26 mouse cellular contexts compared by ENCODE assay signal in genomic region chr11:58929641-58930040, GRCm38 (mm10). TPM values are rescaled to one million over a fixed set of nuclear protein-coding genes. Genes with fewer than 3 reads are reported as not detected.
DNase-seq lines count a peak whose midpoint lies in the region; ATAC-seq and TF ChIP-seq lines count a peak whose summit lies in the region.
"Had no signal": no experiment of that assay in that cellular context is flagged by ENCODE, and none has a peak within 500 bp of the region (broad histone marks: within the 10 kb centered on the region; RNA-seq: fewer than 3 reads in every experiment).

No protein-coding gene starts in this region.

- no peak for ATAC-seq in heart, embryonic 11.5 days (replicated peaks; ENCODE audit: insufficient number of reproducible peaks, low FRiP score, low TSS enrichment)
- no peak for ATAC-seq in lung, embryonic 14.5 days (ENCODE audit: insufficient read depth)
- ATAC-seq in liver, postnatal 0 days: no peak
- ATAC-seq: midbrain, embryonic 15.5 days had no signal

- no peak for TF ChIP-seq CTCF in lung, embryonic 14.5 days (IDR thresholded peaks at IDR 0.05; ENCODE audit: low read depth)
- TF ChIP-seq CTCF in liver, postnatal 0 days (IDR thresholded peaks at IDR 0.05; ENCODE audit: low read depth): no peak

- H3K4me3 ChIP-seq in heart, embryonic 11.5 days (ENCODE audit: low read depth, low read length): no peak overlapping the region
- H3K4me3 ChIP-seq in lung, embryonic 14.5 days (ENCODE audit: low read depth, low read length): no peak overlapping the region
- no peak overlapping the region for H3K4me3 ChIP-seq in liver, postnatal 0 days (ENCODE audit: low read depth, low read length)
- H3K4me3 ChIP-seq: heart, adult 2 months; hindbrain, embryonic 10.5 days; layer of hippocampus, adult 2 months; limb, embryonic 15.5 days; megakaryocyte, embryonic 14.5 days; midbrain, embryonic 15.5 days; myocyte; stomach, embryonic 15.5 days had no signal

- no peak for DNase-seq in heart, adult 9 months (ENCODE audit: low spot score in 2 of 2)
- DNase-seq in lung, embryonic 14.5 days: no peak
- no peak for DNase-seq in lung, postnatal 4 days
- peak; percentile 60 to 68 for DNase-seq in kidney, postnatal 36 days
- no peak for DNase-seq in liver, postnatal 0 days
- no peak for DNase-seq in spleen, postnatal 36 days (ENCODE audit: low spot score in 2 of 2)
- no peak for DNase-seq in left cerebral cortex, postnatal 25 days (ENCODE audit: low spot score in 2 of 2)
- DNase-seq: adrenal gland, postnatal 36 days; cerebellum, adult 8-10 months; gastrocnemius, postnatal 10 days; heart, adult 2 months; lung, postnatal 14 days; right cerebral cortex, postnatal 25 days; thymus, adult 2 months had no signal

- H3K4me1 ChIP-seq in heart, embryonic 11.5 days (ENCODE audit: control insufficient read depth, insufficient read depth, low read length): no peaks in the 10 kb centered on the region
- no peaks in the 10 kb centered on the region for H3K4me1 ChIP-seq in lung, embryonic 14.5 days (ENCODE audit: insufficient read depth)
- peaks cover 27% of the 10 kb centered on the region for H3K4me1 ChIP-seq in liver, postnatal 0 days (ENCODE audit: insufficient read depth)

- 0 out of 2 replicates have a peak overlapping the region, but pooled peaks have one; percentile 25 for H3K9ac ChIP-seq in heart, embryonic 11.5 days (ENCODE audit: low read depth, low read length)
- H3K9ac ChIP-seq in lung, embryonic 14.5 days: no peak overlapping the region
- 0 out of 2 replicates have a peak overlapping the region, but pooled peaks have one; percentile 23 for H3K9ac ChIP-seq in liver, postnatal 0 days (replicated peaks)
- H3K9ac ChIP-seq: limb, embryonic 15.5 days; midbrain, embryonic 15.5 days; stomach, embryonic 15.5 days had no signal

- no peak overlapping the region for H3K4me2 ChIP-seq in heart, embryonic 11.5 days
- no peak overlapping the region for H3K4me2 ChIP-seq in lung, embryonic 14.5 days
- no peak overlapping the region for H3K4me2 ChIP-seq in liver, postnatal 0 days (ENCODE audit: low read depth, low read length)
- H3K4me2 ChIP-seq: limb, embryonic 15.5 days; midbrain, embryonic 15.5 days; stomach, embryonic 15.5 days had no signal

- intact Hi-C loops in left cerebral cortex, postnatal 25 days (cut with DNase I): no loop called here

- H3K27me3 ChIP-seq in heart, embryonic 11.5 days (ENCODE audit: control insufficient read depth, insufficient read depth, low read length): no peaks in the 10 kb centered on the region
- no peaks in the 10 kb centered on the region for H3K27me3 ChIP-seq in lung, embryonic 14.5 days (ENCODE audit: insufficient read depth, low read length)
- H3K27me3 ChIP-seq in liver, postnatal 0 days (ENCODE audit: insufficient read depth, low read length): no peaks in the 10 kb centered on the region
- H3K27me3 ChIP-seq: limb, embryonic 15.5 days; midbrain, embryonic 15.5 days; stomach, embryonic 15.5 days had no signal

- H3K36me3 ChIP-seq in heart, embryonic 11.5 days (ENCODE audit: control insufficient read depth, insufficient read depth, low read length): peaks cover 20% of the 10 kb centered on the region
- H3K36me3 ChIP-seq in lung, embryonic 14.5 days (ENCODE audit: insufficient read depth): peaks cover 35% of the 10 kb centered on the region
- peaks cover 35% of the 10 kb centered on the region for H3K36me3 ChIP-seq in liver, postnatal 0 days (replicated peaks; ENCODE audit: insufficient read depth, low read length)

- no peak for TF ChIP-seq EP300 in liver, postnatal 0 days (IDR thresholded peaks at IDR 0.05; ENCODE audit: low read depth)

- H3K9me3 ChIP-seq in heart, embryonic 11.5 days (replicated peaks; ENCODE audit: control insufficient read depth, low read length): no peaks in the 10 kb centered on the region
- H3K9me3 ChIP-seq in lung, embryonic 14.5 days (ENCODE audit: low read depth, low read length): no peaks in the 10 kb centered on the region
- no peaks in the 10 kb centered on the region for H3K9me3 ChIP-seq in liver, postnatal 0 days (ENCODE audit: low read length)
- H3K9me3 ChIP-seq: hindbrain, embryonic 10.5 days; limb, embryonic 15.5 days; megakaryocyte, embryonic 14.5 days; midbrain, embryonic 15.5 days; stomach, embryonic 15.5 days had no signal

- no peak overlapping the region for H3K27ac ChIP-seq in heart, embryonic 11.5 days (ENCODE audit: low read depth, low read length)
- peak overlapping the region; percentile 46; the same call in 1 of the 2 replicates for H3K27ac ChIP-seq in lung, embryonic 14.5 days (ENCODE audit: low read depth)
- peak overlapping the region; percentile 35; the same call in 1 of the 2 replicates for H3K27ac ChIP-seq in liver, postnatal 0 days (ENCODE audit: low read depth)
- H3K27ac ChIP-seq: heart, adult 2 months; layer of hippocampus, adult 2 months; limb, embryonic 15.5 days; midbrain, embryonic 15.5 days; stomach, embryonic 15.5 days had no signal

- WGBS in heart, embryonic 11.5 days (ENCODE audit: insufficient replicate concordance): 34% methylated on average over 3 of the region's 3 CpGs
- WGBS in lung, embryonic 14.5 days: 42% methylated on average over 3 of the region's 3 CpGs
- WGBS in liver, postnatal 0 days (ENCODE audit: insufficient replicate concordance): 51% methylated on average over 3 of the region's 3 CpGs

RNA-seq across cellular contexts. Expression of gene Rnf187, which starts 9.1 kb away (rescaled TPM):
- 172 and 192 TPM in 2 replicates for polyA plus RNA-seq in heart, embryonic 11.5 days (2014; fragmentation: Nextera tagmentation; extraction: Ambion mirVana)
- polyA plus RNA-seq in lung, embryonic 14.5 days (2014; fragmentation: Nextera tagmentation; extraction: Ambion mirVana): 273 and 293 TPM in 2 replicates
- polyA plus RNA-seq in liver, postnatal 0 days (2015; fragmentation: Nextera tagmentation; extraction: Ambion mirVana): 85.3 and 96.0 TPM in 2 replicates
- 100 to 1,000 TPM; 480 to 498 TPM for total RNA-seq in left cerebral cortex, postnatal 25 days (2021)

RNA-seq across cellular contexts. Expression of gene Btnl10, which starts 11.9 kb away (rescaled TPM):
- 0.27 TPM in 1 of 2 replicates, not detected in the other for polyA plus RNA-seq in heart, embryonic 11.5 days (2014; fragmentation: Nextera tagmentation; extraction: Ambion mirVana)
- polyA plus RNA-seq in lung, embryonic 14.5 days (2014; fragmentation: Nextera tagmentation; extraction: Ambion mirVana): not detected in 2 replicates
- 7.9 and 9.9 TPM in 2 replicates for polyA plus RNA-seq in liver, postnatal 0 days (2015; fragmentation: Nextera tagmentation; extraction: Ambion mirVana)
- not detected for total RNA-seq in left cerebral cortex, postnatal 25 days (2021)
- total RNA-seq: adrenal gland, postnatal 36 days; ES-E14; heart, adult 2 months; layer of hippocampus, adult 2 months; left cerebral cortex, postnatal 36 days had no signal
- polyA plus RNA-seq: forebrain, embryonic 11.5 days; midbrain, embryonic 15.5 days; myocyte; urinary bladder, adult 2 months had no signal

RNA-seq across cellular contexts. Expression of gene Hist3h2ba, which starts 19.1 kb away (rescaled TPM):
- 6.4 and 8.4 TPM in 2 replicates for polyA plus RNA-seq in heart, embryonic 11.5 days (2014; fragmentation: Nextera tagmentation; extraction: Ambion mirVana)
- polyA plus RNA-seq in lung, embryonic 14.5 days (2014; fragmentation: Nextera tagmentation; extraction: Ambion mirVana): 9.0 and 9.5 TPM in 2 replicates
- polyA plus RNA-seq in liver, postnatal 0 days (2015; fragmentation: Nextera tagmentation; extraction: Ambion mirVana): 4.9 and 10.0 TPM in 2 replicates
- 100 to 1,000 TPM in 1 of 2 experiments, 10 to 100 TPM in 1; 90.4 to 111 TPM for total RNA-seq in left cerebral cortex, postnatal 25 days (2021)

RNA-seq across cellular contexts. Expression of gene Hist3h2a, which starts 24.8 kb away (rescaled TPM):
- polyA plus RNA-seq in heart, embryonic 11.5 days (2014; fragmentation: Nextera tagmentation; extraction: Ambion mirVana): 22.5 and 23.3 TPM in 2 replicates
- polyA plus RNA-seq in lung, embryonic 14.5 days (2014; fragmentation: Nextera tagmentation; extraction: Ambion mirVana): 18.1 and 18.5 TPM in 2 replicates
- polyA plus RNA-seq in liver, postnatal 0 days (2015; fragmentation: Nextera tagmentation; extraction: Ambion mirVana): 14.3 and 14.8 TPM in 2 replicates
- 10 to 100 TPM; 62.2 to 64.8 TPM for total RNA-seq in left cerebral cortex, postnatal 25 days (2021)

RNA-seq across cellular contexts. Expression of gene Trim17, which starts 24.8 kb away (rescaled TPM):
- polyA plus RNA-seq in heart, embryonic 11.5 days (2014; fragmentation: Nextera tagmentation; extraction: Ambion mirVana): 1.0 and 1.1 TPM in 2 replicates
- 0.14 and 0.22 TPM in 2 replicates for polyA plus RNA-seq in lung, embryonic 14.5 days (2014; fragmentation: Nextera tagmentation; extraction: Ambion mirVana)
- polyA plus RNA-seq in liver, postnatal 0 days (2015; fragmentation: Nextera tagmentation; extraction: Ambion mirVana): 0.11 and 0.15 TPM in 2 replicates
- total RNA-seq in left cerebral cortex, postnatal 25 days (2021): 1 to 10 TPM; 5.4 TPM

Comparison
In these comparisons a context has a peak if more than half of its experiments do, and no peak if none do; other contexts are left out.
1. DNase-seq: peak in kidney, postnatal 36 days (2 of 2); none in heart, adult 9 months (0 of 2), lung, embryonic 14.5 days (single experiment), lung, postnatal 4 days (0 of 2), liver, postnatal 0 days (single experiment), spleen, postnatal 36 days (0 of 2) and left cerebral cortex, postnatal 25 days (0 of 2).